Mouse (Mus musculus): ENCODE data around the gene L3hypdh. TPM values are rescaled to one million over a fixed set of nuclear protein-coding genes. Genes with fewer than 3 reads are reported as not detected.
"Not testable (repeated sequence)": the region's sequence is repeated elsewhere in the genome, so short reads cannot be mapped to it uniquely, and the experiment has no call there.

The L3hypdh gene
- polyA plus RNA-seq, 1 experiment from 2014 or later = 7.0 TPM

DNA sequence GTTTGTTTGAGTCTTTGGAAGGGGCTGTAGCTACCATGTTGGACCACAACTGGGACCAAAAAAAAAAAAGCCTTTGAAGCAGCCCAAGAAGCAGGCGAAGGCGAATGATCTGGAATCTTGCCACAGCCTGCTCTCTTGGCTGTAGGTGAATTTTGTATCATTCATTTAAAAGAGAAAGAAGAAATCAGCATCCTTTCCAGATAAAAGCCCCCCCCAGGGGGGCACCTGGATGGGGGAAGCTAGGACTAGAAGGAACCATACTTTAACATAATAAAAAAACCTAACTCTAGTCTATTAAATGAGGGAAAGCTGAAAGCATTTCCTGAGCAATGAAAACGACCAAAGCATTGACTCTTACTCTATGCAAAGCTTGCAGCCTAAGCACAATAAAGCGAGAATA, 34.4 kb downstream of the L3hypdh start:
- Histone ChIP-seq H3K4me3 (no peak overlapping the region), H3K27ac (no peak overlapping the region), H3K9me3 (peaks cover 9% of the 10 kb centered on the region; the same call in 1 of the 2 replicates), H3K27me3 (ENCODE audit: poor library complexity, severe bottlenecking) (no peaks in the 10 kb centered on the region; the same call in 1 of the 2 replicates), H3K36me3 (replicated peaks) (no peaks in the 10 kb centered on the region), H3K4me1 (0 out of 2 replicates have a peak, but pooled peaks cover 6% of the 10 kb centered on the region)
- WGBS = 86% methylated on average over 4 of the region's 4 CpGs
- DNase-seq (ENCODE audit: extremely low spot score, low spot score) = no peak

DNA sequence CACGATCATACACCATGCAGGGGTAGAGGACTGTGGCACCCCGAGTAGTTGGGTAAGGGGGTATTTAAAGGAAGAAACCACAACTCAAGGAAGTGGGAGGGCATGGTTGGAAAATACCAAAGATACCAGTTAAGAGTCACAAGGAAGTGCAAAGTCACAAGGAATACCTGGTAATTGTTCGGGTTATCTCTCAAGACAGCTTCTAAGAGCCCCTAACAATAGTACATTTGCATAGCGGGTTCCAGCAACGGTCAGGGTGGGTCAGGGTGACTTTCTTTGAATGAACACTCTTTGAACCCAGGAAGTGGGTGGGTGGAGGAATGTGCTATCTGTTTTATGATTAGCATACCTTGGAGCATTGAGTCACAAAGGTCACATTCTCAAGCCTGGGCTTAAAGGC, 35.1 kb downstream of the L3hypdh start:
- WGBS = 84% methylated on average over 5 of the region's 5 CpGs
- H3K9me3 ChIP-seq; DNase-seq (ENCODE audit: extremely low spot score, low spot score); H3K36me3 ChIP-seq (replicated peaks); H3K27me3 ChIP-seq (ENCODE audit: poor library complexity, severe bottlenecking); H3K4me3 ChIP-seq; H3K4me1 ChIP-seq; H3K27ac ChIP-seq: not testable (repeated sequence)

DNA sequence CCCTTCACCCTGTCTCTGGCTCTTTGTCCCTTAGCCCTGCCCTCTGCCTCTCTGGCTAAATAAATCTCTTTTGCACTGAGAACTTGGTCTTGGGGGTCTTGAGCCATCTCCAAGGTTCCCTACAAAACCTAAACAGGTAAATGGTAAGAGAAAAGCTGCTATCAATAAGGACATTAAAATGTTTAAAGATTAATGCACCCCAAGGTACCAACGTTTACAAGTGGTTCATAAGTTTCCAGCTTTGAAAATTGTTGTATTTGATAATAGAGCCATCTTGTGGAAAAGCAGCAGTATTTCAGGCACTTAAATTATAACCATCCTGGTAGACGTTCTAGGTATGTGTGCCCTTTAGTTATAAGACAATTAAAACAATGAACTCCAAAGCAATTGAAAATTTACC, 37.7 kb downstream of the L3hypdh start:
- Histone ChIP-seq H3K9me3 (peaks cover 9% of the 10 kb centered on the region; the same call in 1 of the 2 replicates), H3K4me3 (no peak overlapping the region), H3K27ac (no peak overlapping the region), H3K36me3 (replicated peaks) (no peaks in the 10 kb centered on the region), H3K27me3 (ENCODE audit: poor library complexity, severe bottlenecking) (no peaks in the 10 kb centered on the region), H3K4me1 (0 out of 2 replicates have a peak, but pooled peaks cover 2% of the 10 kb centered on the region)
- 19% methylated on average over 2 of the region's 2 CpGs for WGBS
- no peak for DNase-seq (ENCODE audit: extremely low spot score, low spot score)

DNA sequence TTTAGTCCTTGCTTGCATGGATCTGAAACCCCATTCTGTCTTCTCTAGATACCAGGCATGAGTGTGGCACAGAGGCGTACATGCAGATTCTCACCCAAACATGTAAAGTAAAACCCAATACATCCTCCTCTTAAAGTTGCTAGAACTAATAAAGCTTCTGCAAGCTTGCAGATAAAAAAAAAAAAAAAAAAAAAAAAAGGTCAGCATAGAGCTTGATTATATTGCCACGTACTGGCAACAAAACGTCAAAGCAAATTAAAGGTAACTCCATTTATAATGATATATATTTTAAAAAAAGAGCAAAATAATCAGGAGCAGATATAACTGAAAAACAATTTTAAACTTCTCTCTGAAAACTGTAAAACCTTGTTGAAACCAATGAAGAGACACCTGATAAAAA, 44.0 kb downstream of the L3hypdh start:
- Histone ChIP-seq H3K9me3 (no peaks in the 10 kb centered on the region; the same call in 1 of the 2 replicates), H3K4me1 (peaks cover 7% of the 10 kb centered on the region), H3K27me3 (ENCODE audit: poor library complexity, severe bottlenecking) (no peaks in the 10 kb centered on the region), H3K27ac (no peak overlapping the region), H3K36me3 (replicated peaks) (no peaks in the 10 kb centered on the region), H3K4me3 (no peak overlapping the region)
- WGBS = 97% methylated on average over 3 of the region's 3 CpGs
- DNase-seq (ENCODE audit: extremely low spot score, low spot score) = no peak

DNA sequence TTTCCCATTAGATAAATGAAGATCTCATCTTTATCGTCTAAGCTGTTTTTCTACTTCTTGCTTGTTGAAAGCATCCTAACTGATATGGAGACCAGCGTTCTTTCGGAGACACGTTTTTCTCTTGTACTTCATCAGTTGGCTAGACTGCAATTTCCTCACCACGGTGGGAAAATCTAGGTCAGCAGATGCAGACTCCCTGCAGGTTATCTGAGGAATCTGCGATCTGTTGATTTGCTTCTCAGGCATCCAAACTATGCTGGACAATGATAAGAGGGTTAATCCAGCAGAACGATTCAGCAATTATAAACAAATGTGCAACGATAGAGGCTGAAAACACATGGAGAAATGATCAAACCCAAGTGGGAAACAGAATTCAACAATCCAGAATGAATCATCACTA, 45.7 kb downstream of the L3hypdh start:
- Histone ChIP-seq H3K27ac (no peak overlapping the region), H3K4me1 (peaks cover 9% of the 10 kb centered on the region), H3K4me3 (no peak overlapping the region), H3K36me3 (replicated peaks) (no peaks in the 10 kb centered on the region), H3K9me3 (no peaks in the 10 kb centered on the region; the same call in 1 of the 2 replicates), H3K27me3 (ENCODE audit: poor library complexity, severe bottlenecking) (no peaks in the 10 kb centered on the region)
- no peak for DNase-seq (ENCODE audit: extremely low spot score, low spot score)
- WGBS = 87% methylated on average over 8 of the region's 8 CpGs

DNA sequence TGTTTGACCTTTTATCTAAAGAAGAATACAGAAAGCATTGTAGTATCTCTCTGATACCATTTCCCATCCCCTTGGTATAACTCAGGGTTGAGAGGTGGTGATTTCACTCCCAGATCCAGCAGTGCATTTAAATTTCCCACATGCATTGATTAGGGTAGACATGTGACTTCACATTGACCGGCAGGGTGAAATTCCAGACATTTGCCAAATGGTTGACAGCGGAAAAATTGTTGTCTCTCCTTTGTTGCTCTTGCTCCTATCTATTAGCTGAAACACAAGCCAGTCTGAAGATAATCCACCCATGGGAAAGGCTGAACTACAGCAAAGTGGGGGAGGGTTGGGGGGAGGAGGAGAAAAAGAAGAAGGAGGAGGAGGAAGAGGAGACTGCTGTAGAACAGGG, 46.4 kb downstream of the L3hypdh start:
- H3K27ac ChIP-seq = no peak overlapping the region
- WGBS = 78% methylated on average over 2 of the region's 2 CpGs
- no peak for DNase-seq (ENCODE audit: extremely low spot score, low spot score)

DNA sequence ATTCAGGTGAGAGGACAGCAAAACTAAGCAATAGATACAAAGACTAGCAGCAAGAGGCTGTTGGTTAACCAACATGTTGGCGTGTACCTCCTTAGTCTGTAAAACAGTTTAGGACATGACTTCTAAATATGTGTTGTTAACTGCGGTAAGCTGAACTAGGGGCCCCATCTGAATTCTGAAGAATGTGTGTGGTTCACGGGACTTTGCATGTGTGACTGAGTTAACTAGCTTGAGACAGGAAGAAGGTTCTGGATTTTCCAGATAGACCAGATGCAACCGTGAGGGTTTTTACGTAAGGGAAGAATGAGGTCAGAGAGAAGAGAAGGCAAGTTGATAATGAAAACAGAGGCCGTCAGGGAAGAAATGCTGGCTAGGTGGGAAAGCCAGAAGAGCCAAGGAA, 48.2 kb downstream of the L3hypdh start:
- 92% methylated on average over 6 of the region's 6 CpGs for WGBS
- Histone ChIP-seq H3K4me3 (no peak overlapping the region), H3K4me1 (peaks cover 9% of the 10 kb centered on the region), H3K9me3 (no peaks in the 10 kb centered on the region; the same call in 1 of the 2 replicates), H3K36me3 (replicated peaks) (no peaks in the 10 kb centered on the region), H3K27me3 (ENCODE audit: poor library complexity, severe bottlenecking) (no peaks in the 10 kb centered on the region), H3K27ac (no peak overlapping the region)
- DNase-seq (ENCODE audit: extremely low spot score, low spot score) = no peak

More for the DNA sequence above, 46.4 kb downstream of the L3hypdh start:
- no peaks in the 10 kb centered on the region for H3K36me3 ChIP-seq (replicated peaks)
- H3K4me1 ChIP-seq = peaks cover 9% of the 10 kb centered on the region
- no peaks in the 10 kb centered on the region for H3K27me3 ChIP-seq (ENCODE audit: poor library complexity, severe bottlenecking)
- no peak overlapping the region for H3K4me3 ChIP-seq
- no peaks in the 10 kb centered on the region; the same call in 1 of the 2 replicates for H3K9me3 ChIP-seq

DNA sequence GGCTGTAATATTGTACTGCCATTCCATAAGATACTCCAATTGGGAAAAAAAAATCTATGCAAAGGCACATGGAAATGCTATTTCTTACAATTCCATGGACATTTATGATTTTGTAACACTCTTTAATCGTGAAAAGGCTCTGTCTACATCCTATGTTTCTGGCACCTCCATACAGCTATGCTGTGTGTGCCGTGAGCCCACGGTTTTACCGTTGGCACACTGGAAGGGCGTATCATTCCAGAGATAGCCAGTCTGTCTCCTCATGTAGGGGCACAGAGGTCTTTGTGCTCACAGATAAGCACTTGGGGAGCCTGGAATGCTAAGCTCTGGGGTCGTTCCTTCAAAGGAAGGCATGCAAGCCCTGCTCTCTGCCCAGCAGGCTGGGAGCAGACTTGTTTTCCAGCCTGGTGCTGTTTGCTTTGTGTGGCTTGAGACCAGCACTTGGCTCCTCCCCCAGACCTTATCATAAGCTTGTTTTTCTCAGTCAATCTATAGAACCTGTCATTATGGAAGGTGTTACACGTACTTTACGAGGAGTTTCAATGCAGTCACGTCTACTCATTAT, 49.1 kb downstream of the L3hypdh start:
- no peak overlapping the region for H3K27ac ChIP-seq
- DNase-seq (ENCODE audit: extremely low spot score, low spot score) = no peak
- H3K9me3 ChIP-seq = no peaks in the 10 kb centered on the region; the same call in 1 of the 2 replicates
- whole genome bisulfite sequencing = 73% methylated on average over 9 of the region's 9 CpGs
- peaks cover 9% of the 10 kb centered on the region for H3K4me1 ChIP-seq
- no peaks in the 10 kb centered on the region for H3K36me3 ChIP-seq (replicated peaks)
- H3K4me3 ChIP-seq = no peak overlapping the region
- H3K27me3 ChIP-seq (ENCODE audit: poor library complexity, severe bottlenecking) = no peaks in the 10 kb centered on the region

DNA sequence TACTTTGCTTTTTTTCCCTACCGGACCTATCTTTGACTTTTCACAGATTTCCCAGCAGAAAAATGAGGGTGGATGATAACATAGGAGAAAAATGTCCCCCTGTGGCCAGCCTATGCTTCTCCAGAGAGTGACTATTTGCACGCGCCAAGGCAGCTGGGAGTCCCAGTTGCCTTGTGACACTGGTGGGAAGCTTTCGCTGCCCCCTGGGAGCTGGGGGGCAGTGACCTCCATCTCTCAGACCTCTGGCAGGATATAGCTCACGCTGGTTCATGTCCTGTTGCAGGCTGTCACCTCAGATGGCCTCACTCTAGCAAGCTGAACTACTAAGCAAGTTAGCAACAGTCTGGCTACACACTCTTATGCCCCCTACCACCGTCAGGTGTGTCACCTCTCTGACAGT, 53.4 kb downstream of the L3hypdh start:
- no peak for DNase-seq (ENCODE audit: extremely low spot score, low spot score)
- no peaks in the 10 kb centered on the region for H3K36me3 ChIP-seq (replicated peaks)
- H3K27me3 ChIP-seq (ENCODE audit: poor library complexity, severe bottlenecking) = no peaks in the 10 kb centered on the region
- H3K9me3 ChIP-seq = no peaks in the 10 kb centered on the region
- H3K4me3 ChIP-seq = no peak overlapping the region
- no peak overlapping the region for H3K27ac ChIP-seq
- H3K4me1 ChIP-seq = peaks cover 4% of the 10 kb centered on the region
- WGBS = 89% methylated on average over 6 of the region's 6 CpGs

DNA sequence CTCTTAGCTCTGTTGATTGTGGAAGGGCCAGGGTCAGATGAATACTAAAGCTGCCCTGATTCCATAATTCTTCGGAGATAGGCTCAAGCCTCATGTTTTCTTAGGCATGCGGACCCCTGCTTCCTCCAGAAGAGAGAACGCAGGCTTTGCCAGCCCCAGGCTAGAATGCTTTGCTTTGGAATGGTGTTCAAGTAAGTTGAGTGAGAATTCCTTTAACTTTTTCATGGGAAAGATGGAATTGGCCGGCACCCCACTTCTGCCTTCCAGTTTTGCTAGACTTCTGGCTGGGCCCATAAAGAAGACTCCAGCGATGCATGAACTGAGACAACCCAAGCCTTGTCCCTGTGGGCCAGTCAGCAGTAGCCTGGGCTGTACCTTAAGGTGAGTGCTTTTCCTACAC, 54.1 kb downstream of the L3hypdh start:
- Histone ChIP-seq H3K4me1 (peaks cover 1% of the 10 kb centered on the region), H3K27me3 (ENCODE audit: poor library complexity, severe bottlenecking) (no peaks in the 10 kb centered on the region), H3K9me3 (no peaks in the 10 kb centered on the region), H3K27ac (no peak overlapping the region), H3K36me3 (replicated peaks) (no peaks in the 10 kb centered on the region), H3K4me3 (no peak overlapping the region)
- DNase-seq (ENCODE audit: extremely low spot score, low spot score) = no peak
- WGBS = 86% methylated on average over 5 of the region's 5 CpGs

DNA sequence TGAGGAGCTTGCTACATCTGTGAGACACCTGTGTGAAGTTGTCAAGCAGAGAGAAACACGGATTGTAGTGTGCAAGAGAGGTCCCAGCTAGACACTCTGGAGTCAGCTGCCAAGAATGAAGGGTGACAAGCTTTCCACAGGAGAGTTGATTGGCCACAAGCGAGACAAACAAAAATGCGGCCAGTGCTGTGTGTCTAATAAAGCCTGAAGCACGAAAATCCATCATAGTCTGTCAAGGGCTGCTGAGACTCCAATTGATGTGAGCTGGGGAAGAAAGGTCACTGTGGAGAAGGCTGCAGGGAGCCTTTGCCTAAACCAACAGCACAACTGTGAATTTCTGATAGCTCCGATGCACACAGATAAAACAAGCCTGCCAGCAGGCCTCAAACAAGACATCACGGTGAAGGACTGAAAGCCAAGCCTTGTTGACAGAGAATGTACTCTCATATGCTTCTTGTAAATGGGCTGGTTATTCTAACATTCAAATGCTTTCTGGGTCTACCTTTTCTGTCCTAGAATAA, 59.9 kb downstream of the L3hypdh start:
- no peak overlapping the region for H3K4me3 ChIP-seq
- 71% methylated on average over 6 of the region's 6 CpGs for WGBS
- H3K9me3 ChIP-seq = no peaks in the 10 kb centered on the region
- no peaks in the 10 kb centered on the region for H3K27me3 ChIP-seq (ENCODE audit: poor library complexity, severe bottlenecking)
- H3K36me3 ChIP-seq (replicated peaks) = no peaks in the 10 kb centered on the region
- DNase-seq (ENCODE audit: extremely low spot score, low spot score) = no peak
- no peak overlapping the region for H3K27ac ChIP-seq
- H3K4me1 ChIP-seq = peaks cover 6% of the 10 kb centered on the region; the same call in 1 of the 2 replicates

DNA sequence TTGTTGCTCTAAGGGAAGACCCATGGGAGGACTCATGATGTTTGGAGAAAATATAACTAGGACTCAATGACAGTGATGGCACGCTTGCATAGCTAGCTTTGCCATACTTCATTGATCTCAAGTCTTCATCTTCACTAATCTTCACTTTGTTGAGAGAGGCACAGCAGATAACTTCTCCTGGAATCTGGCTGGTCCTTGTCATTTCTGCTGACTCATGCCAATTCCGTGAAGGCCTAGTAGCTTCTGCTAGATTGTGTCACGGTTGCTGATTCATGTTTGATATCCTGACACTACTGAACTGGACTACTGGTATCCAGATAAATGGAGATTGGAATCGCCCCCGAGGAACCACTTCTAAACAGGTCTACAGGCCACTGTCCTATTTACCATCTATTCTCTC, 61.7 kb downstream of the L3hypdh start:
- no peaks in the 10 kb centered on the region for H3K27me3 ChIP-seq (ENCODE audit: poor library complexity, severe bottlenecking)
- H3K4me1 ChIP-seq = peaks cover 6% of the 10 kb centered on the region; the same call in 1 of the 2 replicates
- H3K9me3 ChIP-seq = no peaks in the 10 kb centered on the region
- H3K36me3 ChIP-seq (replicated peaks) = no peaks in the 10 kb centered on the region
- DNase-seq (ENCODE audit: extremely low spot score, low spot score) = no peak
- 96% methylated on average over 5 of the region's 5 CpGs for WGBS
- H3K27ac ChIP-seq = no peak overlapping the region
- H3K4me3 ChIP-seq = no peak overlapping the region
